Comparison of ENCODE assay signal across 9 mouse cellular contexts in the genomic region with DNA sequence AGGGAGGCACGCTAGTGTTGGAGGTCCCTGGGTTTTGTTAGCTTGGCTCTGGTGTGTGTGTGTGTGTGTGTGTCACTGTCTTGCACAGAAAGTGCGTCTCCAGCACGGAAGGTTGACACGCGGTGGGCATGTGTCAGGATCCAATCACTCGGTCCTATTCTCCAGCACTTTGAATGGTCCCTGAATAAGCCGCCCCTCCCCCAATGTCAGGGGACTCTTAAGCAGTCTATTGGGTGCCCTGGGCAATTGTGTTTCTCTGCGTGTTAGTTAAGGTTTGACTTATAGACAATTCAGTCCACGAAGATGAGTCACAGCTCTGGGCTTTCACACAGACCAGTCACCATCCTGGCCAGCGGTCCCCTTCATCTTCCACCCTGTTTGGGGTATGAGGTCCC. TPM values are rescaled to one million over a fixed set of nuclear protein-coding genes. Genes with fewer than 3 reads are reported as not detected.
DNase-seq lines count a peak whose midpoint lies in the region; ATAC-seq and TF ChIP-seq lines count a peak whose summit lies in the region.
"Had no signal": no experiment of that assay in that cellular context is flagged by ENCODE, and none has a peak within 500 bp of the region (broad histone marks: within the 10 kb centered on the region; RNA-seq: fewer than 3 reads in every experiment).

No protein-coding gene starts in this region.

- no peak for TF ChIP-seq CTCF in C2C12 (IDR thresholded peaks at IDR 0.05; ENCODE audit: control insufficient read depth, insufficient read depth, insufficient read length)

- H3ac ChIP-seq in C2C12 (ENCODE audit: control insufficient read depth, insufficient read length, low read depth) = peak overlapping the region; percentile 15

- ATAC-seq in heart, embryonic 12.5 days (ENCODE audit: insufficient number of reproducible peaks, low FRiP score) = no peak
- ATAC-seq in embryonic facial prominence, embryonic 15.5 days (ENCODE audit: insufficient number of reproducible peaks, low FRiP score, low TSS enrichment, low read depth) = no peak

- peaks cover 35% of the 10 kb centered on the region for H3K4me1 ChIP-seq in heart, embryonic 12.5 days (replicated peaks)
- peaks cover 51% of the 10 kb centered on the region for H3K4me1 ChIP-seq in embryonic facial prominence, embryonic 15.5 days
- peaks cover 57% of the 10 kb centered on the region for H3K4me1 ChIP-seq in limb, embryonic 10.5 days

- WGBS in heart, embryonic 12.5 days = 8% methylated on average over 10 of the region's 10 CpGs
- WGBS in embryonic facial prominence, embryonic 15.5 days = 9% methylated on average over 10 of the region's 10 CpGs
- WGBS in limb, embryonic 10.5 days = 14% methylated on average over 10 of the region's 10 CpGs

- intact Hi-C loops in heart, postnatal 36 days (cut with DNase I) = loop anchor here (5.0 kb wide), 1 partner anchor 121 kb away; no protein-coding TSS in a partner anchor

- H3K27ac ChIP-seq in heart, embryonic 12.5 days (ENCODE audit: poor library complexity, severe bottlenecking) = no peak overlapping the region
- no peak overlapping the region for H3K27ac ChIP-seq in embryonic facial prominence, embryonic 15.5 days (replicated peaks)
- H3K27ac ChIP-seq in limb, embryonic 10.5 days = peak overlapping the region; percentile 71; the same call in 1 of the 2 replicates

- H3K79me3 ChIP-seq in C2C12 (ENCODE audit: low read depth) = no peaks in the 10 kb centered on the region

- H3K4me3 ChIP-seq in heart, embryonic 12.5 days = peak overlapping the region; percentile 61
- H3K4me3 ChIP-seq in C2C12 (ENCODE audit: insufficient read depth, poor library complexity, severe bottlenecking) = no peak overlapping the region
- peak overlapping the region; percentile 72; the same call in 1 of the 2 replicates for H3K4me3 ChIP-seq in embryonic facial prominence, embryonic 15.5 days (replicated peaks)
- peak overlapping the region; percentile 69 for H3K4me3 ChIP-seq in limb, embryonic 10.5 days

- peak overlapping the region; percentile 90 for H3K4me2 ChIP-seq in heart, embryonic 12.5 days
- peak overlapping the region; percentile 95 for H3K4me2 ChIP-seq in embryonic facial prominence, embryonic 15.5 days (replicated peaks)

- no peaks in the 10 kb centered on the region for H3K9me3 ChIP-seq in heart, embryonic 12.5 days (replicated peaks)
- H3K9me3 ChIP-seq in embryonic facial prominence, embryonic 15.5 days (replicated peaks) = no peaks in the 10 kb centered on the region
- no peaks in the 10 kb centered on the region for H3K9me3 ChIP-seq in limb, embryonic 10.5 days (replicated peaks)

- H3K9ac ChIP-seq in heart, embryonic 12.5 days = no peak overlapping the region; the same call in 1 of the 2 replicates
- no peak overlapping the region for H3K9ac ChIP-seq in embryonic facial prominence, embryonic 15.5 days

- no peak for DNase-seq in heart, postnatal 36 days
- DNase-seq in limb, embryonic 10.5 days (ENCODE audit: low spot score) = no peak
- no peak for DNase-seq in adrenal gland, postnatal 25 days
- DNase-seq in ovary, postnatal 36 days (ENCODE audit: low spot score) = no peak
- no peak for DNase-seq in kidney, adult 11 months

- no peaks in the 10 kb centered on the region for H3K79me2 ChIP-seq in C2C12 (ENCODE audit: control insufficient read depth, insufficient read depth)

- peaks cover 87% of the 10 kb centered on the region for H3K27me3 ChIP-seq in heart, embryonic 12.5 days (replicated peaks)
- H3K27me3 ChIP-seq in C2C12 (ENCODE audit: control insufficient read depth, insufficient read depth, insufficient read length) = peaks cover 3% of the 10 kb centered on the region
- H3K27me3 ChIP-seq in embryonic facial prominence, embryonic 15.5 days = peaks cover 47% of the 10 kb centered on the region
- peaks cover 91% of the 10 kb centered on the region for H3K27me3 ChIP-seq in limb, embryonic 10.5 days (ENCODE audit: low read depth, poor library complexity, severe bottlenecking)

- no peaks in the 10 kb centered on the region for H3K36me3 ChIP-seq in heart, embryonic 12.5 days
- no peaks in the 10 kb centered on the region for H3K36me3 ChIP-seq in C2C12 (ENCODE audit: control insufficient read depth, insufficient read depth)
- H3K36me3 ChIP-seq in embryonic facial prominence, embryonic 15.5 days = no peaks in the 10 kb centered on the region
- H3K36me3 ChIP-seq in limb, embryonic 10.5 days = no peaks in the 10 kb centered on the region
- H3K36me3 ChIP-seq: G1E had no signal

TF ChIP-seq in C2C12, 6 proteins besides CTCF, POLR2A, EP300 and RAD21:
- TF ChIP-seq MAX (IDR thresholded peaks at IDR 0.05) (no peak), CEBPB (IDR thresholded peaks at IDR 0.05; ENCODE audit: low read depth) (no peak), MYOG (IDR thresholded peaks at IDR 0.05; ENCODE audit: control insufficient read depth, extremely low read depth, insufficient read length) (no peak), FOSL1 (IDR thresholded peaks at IDR 0.05; ENCODE audit: insufficient read depth, low read length, poor library complexity, severe bottlenecking) (no peak), MYOD1 (IDR thresholded peaks at IDR 0.05; ENCODE audit: control insufficient read depth, insufficient read length, low read depth) (no peak), USF1 (IDR thresholded peaks at IDR 0.05; ENCODE audit: low read depth) (no peak)

RNA-seq across cellular contexts. Expression of gene Wnt9a, which starts 0.9 kb away (rescaled TPM):
- 4.5 and 5.0 TPM in 2 replicates for polyA plus RNA-seq in heart, embryonic 12.5 days (2016; fragmentation: Nextera tagmentation; extraction: Ambion mirVana)
- 1 to 10 TPM; 6.0 to 6.2 TPM for total RNA-seq in heart, postnatal 36 days (2021)
- polyA plus RNA-seq in C2C12 (2012; fragmentation: generic; extraction: Trizol) = 1.8 TPM
- 7.0 and 8.5 TPM in 2 replicates for polyA plus RNA-seq in embryonic facial prominence, embryonic 15.5 days (2015; fragmentation: Nextera tagmentation; extraction: Ambion mirVana)
- polyA plus RNA-seq in limb, embryonic 10.5 days (2016; fragmentation: Nextera tagmentation; extraction: Ambion mirVana) = 1.2 and 1.8 TPM in 2 replicates
- 1.00 and 1.1 TPM in 2 replicates for total RNA-seq in adrenal gland, postnatal 25 days (2021)
- polyA plus RNA-seq: G1E had no signal

RNA-seq across cellular contexts. Expression of gene Wnt3a, which starts 15.3 kb away (rescaled TPM):
- 0.08 TPM in 1 of 2 replicates, not detected in the other for polyA plus RNA-seq in heart, embryonic 12.5 days (2016; fragmentation: Nextera tagmentation; extraction: Ambion mirVana)
- not detected for total RNA-seq in heart, postnatal 36 days (2021)
- polyA plus RNA-seq in C2C12 (2012; fragmentation: generic; extraction: Trizol) = not detected
- polyA plus RNA-seq in embryonic facial prominence, embryonic 15.5 days (2015; fragmentation: Nextera tagmentation; extraction: Ambion mirVana) = 2.5 and 3.4 TPM in 2 replicates
- 0.14 and 0.53 TPM in 2 replicates for polyA plus RNA-seq in limb, embryonic 10.5 days (2016; fragmentation: Nextera tagmentation; extraction: Ambion mirVana)
- not detected in 2 replicates for total RNA-seq in adrenal gland, postnatal 25 days (2021)
- total RNA-seq: G1E had no signal
- polyA plus RNA-seq: G1E had no signal
